15 mouse cellular contexts compared by ENCODE assay signal in the genomic region with DNA sequence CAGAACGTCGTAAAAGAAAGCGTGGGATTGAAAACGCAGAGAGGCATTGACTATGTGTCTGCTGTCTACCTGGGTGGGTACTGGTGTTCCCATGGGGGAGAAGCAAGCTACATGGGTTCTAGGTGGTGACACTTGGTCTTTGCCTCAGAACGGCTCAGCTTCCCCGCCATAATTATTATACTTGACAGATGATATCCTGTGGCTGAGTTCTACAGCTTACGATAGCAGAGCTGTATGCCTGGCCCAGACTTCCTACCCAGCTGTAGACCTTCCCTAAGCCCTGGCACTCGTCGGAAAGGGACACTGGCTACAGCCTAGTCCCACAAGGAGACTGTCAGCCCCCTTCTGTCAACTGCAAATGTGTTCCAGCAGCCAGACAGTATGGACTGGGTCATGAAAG. TPM values are rescaled to one million over a fixed set of nuclear protein-coding genes. Genes with fewer than 3 reads are reported as not detected.
A peak's percentile ranks its signal among the peaks of the same experiment; 100 is the strongest.
DNase-seq lines count a peak whose midpoint lies in the region; ATAC-seq and TF ChIP-seq lines count a peak whose summit lies in the region.
"Had no signal": no experiment of that assay in that cellular context is flagged by ENCODE, and none has a peak within 500 bp of the region (broad histone marks: within the 10 kb centered on the region; RNA-seq: fewer than 3 reads in every experiment).

No protein-coding gene starts in this region.

- H3K4me2 ChIP-seq in neural tube, embryonic 11.5 days (ENCODE audit: low read depth) = no peak overlapping the region
- 0 out of 2 replicates have a peak overlapping the region, but pooled peaks have one; percentile 26 for H3K4me2 ChIP-seq in limb, embryonic 12.5 days

- no peaks in the 10 kb centered on the region for H3K27me3 ChIP-seq in heart, embryonic 10.5 days (ENCODE audit: insufficient read depth, poor library complexity, severe bottlenecking)
- no peaks in the 10 kb centered on the region for H3K27me3 ChIP-seq in neural tube, embryonic 11.5 days (ENCODE audit: control insufficient read depth, insufficient read depth, low read length)
- 0 out of 2 replicates have a peak, but pooled peaks cover 3% of the 10 kb centered on the region for H3K27me3 ChIP-seq in limb, embryonic 12.5 days
- no peaks in the 10 kb centered on the region; the same call in 1 of the 2 replicates for H3K27me3 ChIP-seq in cerebellum, adult 2 months (ENCODE audit: control insufficient read depth, insufficient read depth, low read length)

- peaks cover 94% of the 10 kb centered on the region for H3K4me1 ChIP-seq in heart, embryonic 10.5 days
- peaks cover 85% of the 10 kb centered on the region for H3K4me1 ChIP-seq in neural tube, embryonic 11.5 days (ENCODE audit: control insufficient read depth, insufficient read depth, low read length)
- peaks cover 73% of the 10 kb centered on the region for H3K4me1 ChIP-seq in limb, embryonic 12.5 days (replicated peaks)
- H3K4me1 ChIP-seq in cerebellum, adult 2 months (ENCODE audit: control insufficient read depth, insufficient read depth, low read length) = no peaks in the 10 kb centered on the region

- H3K9ac ChIP-seq in neural tube, embryonic 11.5 days (ENCODE audit: low read length) = no peak overlapping the region
- H3K9ac ChIP-seq in limb, embryonic 12.5 days (replicated peaks) = no peak overlapping the region

- H3K4me3 ChIP-seq in heart, embryonic 10.5 days = no peak overlapping the region
- no peak overlapping the region for H3K4me3 ChIP-seq in neural tube, embryonic 11.5 days (ENCODE audit: low read depth, low read length)
- H3K4me3 ChIP-seq in limb, embryonic 12.5 days (replicated peaks) = no peak overlapping the region
- no peak overlapping the region for H3K4me3 ChIP-seq in cerebellum, adult 2 months (replicated peaks; ENCODE audit: insufficient read depth, low read depth, low read length)
- H3K4me3 ChIP-seq: erythroblast, embryonic 14.5 days; myocyte had no signal

- no peak for DNase-seq in heart, embryonic 10.5 days (ENCODE audit: low spot score)
- DNase-seq in heart, adult 11 months = no peak
- DNase-seq in neural tube, embryonic 11.5 days (ENCODE audit: low spot score) = no peak
- no peak for DNase-seq in neural tube, embryonic 10.5 days (ENCODE audit: extremely low spot score, low spot score)
- no peak for DNase-seq in cerebellum, adult 2 months
- DNase-seq in layer of hippocampus, adult 18-20 months (ENCODE audit: low spot score in 2 of 2) = no peak
- no peak for DNase-seq in thymus, postnatal 36 days
- DNase-seq: cerebellum, postnatal 14 days; gastrocnemius, postnatal 25 days; heart, postnatal 36 days; lung, postnatal 14 days; right cerebral cortex, adult 18-20 months had no signal

- H3K9me3 ChIP-seq in heart, embryonic 10.5 days = no peaks in the 10 kb centered on the region
- H3K9me3 ChIP-seq in neural tube, embryonic 11.5 days (ENCODE audit: control insufficient read depth, low read length) = no peaks in the 10 kb centered on the region
- H3K9me3 ChIP-seq in limb, embryonic 12.5 days = no peaks in the 10 kb centered on the region

- H3K27ac ChIP-seq in heart, embryonic 10.5 days = peak overlapping the region; percentile 84
- peak overlapping the region; percentile 94 for H3K27ac ChIP-seq in neural tube, embryonic 11.5 days (ENCODE audit: low read depth, low read length)
- H3K27ac ChIP-seq in limb, embryonic 12.5 days = peak overlapping the region; percentile 78
- H3K27ac ChIP-seq in cerebellum, adult 2 months (ENCODE audit: insufficient read depth, low read length) = no peak overlapping the region

- peak; percentile 20; the same call in 1 of the 2 replicates for ATAC-seq in neural tube, embryonic 11.5 days (ENCODE audit: insufficient read depth, low FRiP score, low TSS enrichment)
- ATAC-seq in limb, embryonic 12.5 days (ENCODE audit: insufficient number of reproducible peaks, insufficient read depth, low FRiP score, low TSS enrichment, low read depth) = peak; percentile 16; the same call in 1 of the 2 replicates

- no peak for TF ChIP-seq CTCF in cerebellum, adult 2 months (IDR thresholded peaks at IDR 0.05; ENCODE audit: borderline replicate concordance, insufficient read depth, low read depth, low read length)

- H3K36me3 ChIP-seq in heart, embryonic 10.5 days = no peaks in the 10 kb centered on the region
- no peaks in the 10 kb centered on the region for H3K36me3 ChIP-seq in neural tube, embryonic 11.5 days (ENCODE audit: control insufficient read depth, insufficient read depth, low read length)
- H3K36me3 ChIP-seq in limb, embryonic 12.5 days = no peaks in the 10 kb centered on the region

- 51% methylated on average over 9 of the region's 9 CpGs for WGBS in heart, embryonic 10.5 days
- WGBS in neural tube, embryonic 11.5 days = 9% methylated on average over 9 of the region's 9 CpGs
- whole genome bisulfite sequencing in limb, embryonic 12.5 days = 9% methylated on average over 9 of the region's 9 CpGs
- WGBS in cerebellum, adult 2 months = 29% methylated on average over 9 of the region's 9 CpGs

- TF ChIP-seq POLR2A in cerebellum, adult 2 months (IDR thresholded peaks at IDR 0.05; ENCODE audit: borderline replicate concordance, insufficient read depth, low read length) = no peak

RNA-seq across cellular contexts. Expression of gene Spsb4, which starts 37.5 kb away (rescaled TPM):
- 53.5 and 66.5 TPM in 2 replicates for polyA plus RNA-seq in heart, embryonic 10.5 days (2016; fragmentation: Nextera tagmentation; extraction: Ambion mirVana)
- polyA plus RNA-seq in neural tube, embryonic 11.5 days (2014; fragmentation: Nextera tagmentation; extraction: Ambion mirVana) = 115 and 125 TPM in 2 replicates
- polyA plus RNA-seq in limb, embryonic 12.5 days (2016; fragmentation: Nextera tagmentation; extraction: Ambion mirVana) = 56.2 and 60.8 TPM in 2 replicates
- polyA plus RNA-seq in cerebellum, adult 2 months (2012; rRNA removed) = 11.4 and 13.9 TPM in 2 replicates
- total RNA-seq in layer of hippocampus, adult 18-20 months (2021) = 1 to 10 TPM; 4.8 to 5.0 TPM
